Comparison of ENCODE assay signal across 9 mouse cellular contexts in genomic region chr17:36161129-36162051, GRCm38 (mm10). TPM values are rescaled to one million over a fixed set of nuclear protein-coding genes. Genes with fewer than 3 reads are reported as not detected.
DNase-seq lines count a peak whose midpoint lies in the region; ATAC-seq lines count a peak whose summit lies in the region.
"Had no signal": no experiment of that assay in that cellular context is flagged by ENCODE, and none has a peak within 500 bp of the region (broad histone marks: within the 10 kb centered on the region; RNA-seq: fewer than 3 reads in every experiment).

No protein-coding gene starts in this region.

- no peaks in the 10 kb centered on the region for H3K36me3 ChIP-seq in heart, embryonic 14.5 days (ENCODE audit: control insufficient read depth, insufficient read depth, low read length)
- H3K36me3 ChIP-seq in midbrain, embryonic 15.5 days (replicated peaks) = no peaks in the 10 kb centered on the region
- H3K36me3 ChIP-seq: G1E had no signal

- H3K4me1 ChIP-seq in heart, embryonic 14.5 days (ENCODE audit: control insufficient read depth in 2 of 2, insufficient read depth in 2 of 2, low read length in 2 of 2) = no peaks in the 10 kb centered on the region; a peak in 1 of 4 replicates
- H3K4me1 ChIP-seq in midbrain, embryonic 15.5 days = peaks cover 8% of the 10 kb centered on the region; the same call in 1 of the 2 replicates

- no peak for DNase-seq in heart, postnatal 4 days
- DNase-seq in ZHBTc4 (ENCODE audit: low read depth, low spot score) = peak; percentile 30
- DNase-seq in yolk sac, embryonic 10.5 days (ENCODE audit: low spot score) = no peak
- no peak for DNase-seq in adrenal gland, postnatal 25 days
- no peak for DNase-seq in adrenal gland, adult 8-10 months

- peak overlapping the region; percentile 49 for H3K4me2 ChIP-seq in heart, embryonic 14.5 days (ENCODE audit: low read length)
- peak overlapping the region; percentile 28 for H3K4me2 ChIP-seq in midbrain, embryonic 15.5 days

- no peak for ATAC-seq in heart, embryonic 14.5 days (ENCODE audit: insufficient number of reproducible peaks, insufficient read depth, low FRiP score, low read depth)
- ATAC-seq in inflammation-experienced regulatory T-cells, adult 6 months = peak; percentile 21
- ATAC-seq in midbrain, embryonic 15.5 days (replicated peaks) = no peak

- H3K4me3 ChIP-seq in heart, embryonic 14.5 days (ENCODE audit: control insufficient read depth in 1 of 2, insufficient read depth in 1 of 2, low read depth in 1 of 2, low read length in 2 of 2) = peak overlapping the region; percentile 6 to 25; a peak in 3 of 4 replicates
- H3K4me3 ChIP-seq in midbrain, embryonic 15.5 days = peak overlapping the region; percentile 10; the same call in 1 of the 2 replicates

- no peak overlapping the region for H3K9ac ChIP-seq in heart, embryonic 14.5 days (ENCODE audit: low read length)
- no peak overlapping the region for H3K9ac ChIP-seq in midbrain, embryonic 15.5 days

- no peaks in the 10 kb centered on the region for H3K9me3 ChIP-seq in heart, embryonic 14.5 days (ENCODE audit: control insufficient read depth, low read length)
- no peaks in the 10 kb centered on the region for H3K9me3 ChIP-seq in midbrain, embryonic 15.5 days
- H3K9me3 ChIP-seq: G1E had no signal

- H3K27ac ChIP-seq in heart, embryonic 14.5 days (replicated peaks in 1 of 2; ENCODE audit: control insufficient read depth in 1 of 2, insufficient read depth in 1 of 2, low read depth in 2 of 2, low read length in 2 of 2) = no peak overlapping the region
- H3K27ac ChIP-seq in midbrain, embryonic 15.5 days = no peak overlapping the region

- H3K27me3 ChIP-seq in heart, embryonic 14.5 days (ENCODE audit: control insufficient read depth, insufficient read depth, low read length) = peaks cover 76% of the 10 kb centered on the region
- H3K27me3 ChIP-seq in midbrain, embryonic 15.5 days (replicated peaks) = peaks cover 73% of the 10 kb centered on the region

- WGBS in heart, embryonic 14.5 days = 2% methylated on average over 53 of the region's 56 CpGs
- 2% methylated on average over 51 of the region's 56 CpGs for WGBS in midbrain, embryonic 15.5 days

RNA-seq across cellular contexts. Expression of gene Gm8909, which starts 6.9 kb away (rescaled TPM):
- not detected in 2 replicates for polyA plus RNA-seq in heart, embryonic 14.5 days (2014; fragmentation: Nextera tagmentation; extraction: Ambion mirVana)
- not detected for total RNA-seq in heart, postnatal 4 days (2021)
- polyA plus RNA-seq in inflammation-experienced regulatory T-cells, adult 6 months (2017; shearing (Covaris generic)) = 1 to 10 TPM; 1.5 to 7.5 (median 4.7) TPM
- polyA plus RNA-seq in midbrain, embryonic 15.5 days (2015; fragmentation: Nextera tagmentation; extraction: Ambion mirVana) = not detected in 2 replicates
- not detected in 2 replicates for total RNA-seq in adrenal gland, postnatal 25 days (2021)
- total RNA-seq in adrenal gland, adult 8-10 months (2022) = 1 to 10 TPM in 1 of 4 experiments, under 1 TPM in 1, not detected in 2; 0.40 to 1.2 TPM
- total RNA-seq: G1E had no signal
- polyA plus RNA-seq: G1E had no signal

RNA-seq across cellular contexts. Expression of gene H2-T3, which starts 28.7 kb away (rescaled TPM):
- polyA plus RNA-seq in heart, embryonic 14.5 days (2014; fragmentation: Nextera tagmentation; extraction: Ambion mirVana) = not detected in 2 replicates
- total RNA-seq in heart, postnatal 4 days (2021) = not detected
- polyA plus RNA-seq in inflammation-experienced regulatory T-cells, adult 6 months (2017; shearing (Covaris generic)) = 1 to 10 TPM in 1 of 3 experiments, under 1 TPM in 1, not detected in 1; 0.67 to 6.8 TPM
- 0.14 TPM in 1 of 2 replicates, not detected in the other for polyA plus RNA-seq in midbrain, embryonic 15.5 days (2015; fragmentation: Nextera tagmentation; extraction: Ambion mirVana)
- not detected in 2 replicates for total RNA-seq in adrenal gland, postnatal 25 days (2021)
- total RNA-seq in adrenal gland, adult 8-10 months (2022) = not detected
- polyA plus RNA-seq: G1E had no signal

RNA-seq across cellular contexts. Expression of gene Gm7030, which starts 32.2 kb away (rescaled TPM):
- not detected in 2 replicates for polyA plus RNA-seq in heart, embryonic 14.5 days (2014; fragmentation: Nextera tagmentation; extraction: Ambion mirVana)
- not detected for total RNA-seq in heart, postnatal 4 days (2021)
- polyA plus RNA-seq in inflammation-experienced regulatory T-cells, adult 6 months (2017; shearing (Covaris generic)) = 1 to 10 TPM in 1 of 3 experiments, not detected in 2; 1.3 TPM
- not detected in 2 replicates for polyA plus RNA-seq in midbrain, embryonic 15.5 days (2015; fragmentation: Nextera tagmentation; extraction: Ambion mirVana)
- total RNA-seq in adrenal gland, postnatal 25 days (2021) = not detected in 2 replicates
- under 1 TPM in 2 of 4 experiments, not detected in 2; 0.62 to 0.65 TPM for total RNA-seq in adrenal gland, adult 8-10 months (2022)
- polyA plus RNA-seq: G1E had no signal

RNA-seq across cellular contexts. Expression of gene Gm19684, which starts 39.9 kb away (rescaled TPM):
- polyA plus RNA-seq in heart, embryonic 14.5 days (2014; fragmentation: Nextera tagmentation; extraction: Ambion mirVana) = not detected in 2 replicates
- total RNA-seq in heart, postnatal 4 days (2021) = not detected
- polyA plus RNA-seq in inflammation-experienced regulatory T-cells, adult 6 months (2017; shearing (Covaris generic)) = 1 to 10 TPM; 1.8 to 5.8 (median 2.4) TPM
- polyA plus RNA-seq in midbrain, embryonic 15.5 days (2015; fragmentation: Nextera tagmentation; extraction: Ambion mirVana) = not detected in 2 replicates
- 0.58 TPM in 1 of 2 replicates, not detected in the other for total RNA-seq in adrenal gland, postnatal 25 days (2021)
- total RNA-seq in adrenal gland, adult 8-10 months (2022) = 1 to 10 TPM in 1 of 4 experiments, under 1 TPM in 3; 0.23 to 1.1 (median 0.58) TPM
- polyA plus RNA-seq: G1E had no signal
